Mouse (Mus musculus) mammary gland, adult 2 months (tissue): ENCODE measurements around the gene Abt1. TPM values are rescaled to one million over a fixed set of nuclear protein-coding genes. Genes with fewer than 3 reads are reported as not detected.

Source experiments
- polyA plus RNA-seq: library from polyadenylated mRNA; depleted of rRNA; stranded (reverse); fragments of >200 nt; gene quantifications from 2 replicates; pipeline ENCODE4 v1.2.3, GENCODE M21; 2012; ENCODE audit warnings: low replicate concordance; rRNA removed

Gene Abt1
- 1.8 and 2.7 TPM in 2 replicates for polyA plus RNA-seq

DNA sequence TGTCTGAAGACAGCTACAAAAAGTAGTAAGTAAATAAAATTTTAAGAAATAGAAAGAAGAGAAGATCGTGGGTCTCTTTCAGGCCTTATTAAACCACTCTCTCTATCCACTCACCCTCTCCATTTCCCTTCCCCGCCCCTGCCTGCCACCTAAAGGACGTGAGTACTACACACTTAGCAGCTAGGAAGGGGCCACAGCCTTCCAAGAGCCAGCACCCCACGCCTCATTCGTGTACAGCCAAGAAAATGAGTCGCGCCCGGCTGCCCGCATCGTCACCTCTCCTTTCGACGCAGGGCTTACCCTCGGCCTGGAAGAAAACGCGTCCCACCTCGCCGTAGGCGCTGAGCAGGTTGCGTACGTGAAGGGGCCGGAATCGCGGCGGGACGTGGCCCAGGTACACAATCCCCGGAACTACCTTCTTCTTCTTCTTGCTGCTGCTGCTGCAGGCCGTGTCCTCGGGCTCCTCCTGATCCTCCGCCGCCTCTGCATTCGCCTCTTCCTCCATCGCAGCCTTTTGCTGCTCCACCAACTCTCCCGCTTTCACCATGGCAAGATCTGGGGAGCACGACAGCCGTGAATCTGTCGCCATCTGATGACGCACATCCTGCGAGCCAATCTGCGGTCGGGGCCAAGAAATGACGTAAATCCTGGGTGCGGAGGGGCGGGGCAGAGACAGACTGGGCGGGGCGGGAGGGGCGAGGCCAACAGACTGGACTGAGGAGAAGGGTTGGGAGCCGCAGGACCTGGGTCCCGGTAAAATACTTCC lies at the start of gene Abt1:
Gene Abt1 (minus strand): TSS at position 581 of the 766 bp plus-strand sequence.

DNA sequence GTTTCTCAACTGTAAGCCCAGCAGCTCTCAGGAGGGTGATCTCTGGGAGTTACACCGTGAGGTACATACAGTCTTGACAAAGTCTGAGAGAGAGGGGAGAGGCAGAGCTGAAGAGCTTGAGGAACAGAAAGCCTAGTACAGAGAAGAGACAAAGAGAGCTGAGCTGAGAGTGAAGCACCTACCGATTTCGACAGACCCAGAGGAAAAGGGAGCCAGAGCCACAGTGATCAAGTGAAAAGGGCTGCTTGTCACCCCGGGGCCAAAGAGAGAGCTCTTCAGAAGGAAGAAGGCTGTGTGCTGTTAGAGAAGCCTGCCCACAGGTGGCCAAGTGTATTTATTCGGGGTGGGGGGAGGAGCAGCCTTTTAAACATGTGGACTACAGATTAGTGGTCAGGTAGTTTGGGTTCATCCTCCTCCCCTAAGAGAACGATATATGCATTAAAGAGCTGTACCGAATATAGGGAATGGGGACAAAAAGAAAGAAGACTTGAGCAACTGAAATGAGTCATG lies 42.0 kb upstream of the Abt1 start, which contains the start of gene Btn1a1:
Gene Btn1a1 (minus strand): TSS at position 302 of the 510 bp plus-strand sequence.

DNA sequence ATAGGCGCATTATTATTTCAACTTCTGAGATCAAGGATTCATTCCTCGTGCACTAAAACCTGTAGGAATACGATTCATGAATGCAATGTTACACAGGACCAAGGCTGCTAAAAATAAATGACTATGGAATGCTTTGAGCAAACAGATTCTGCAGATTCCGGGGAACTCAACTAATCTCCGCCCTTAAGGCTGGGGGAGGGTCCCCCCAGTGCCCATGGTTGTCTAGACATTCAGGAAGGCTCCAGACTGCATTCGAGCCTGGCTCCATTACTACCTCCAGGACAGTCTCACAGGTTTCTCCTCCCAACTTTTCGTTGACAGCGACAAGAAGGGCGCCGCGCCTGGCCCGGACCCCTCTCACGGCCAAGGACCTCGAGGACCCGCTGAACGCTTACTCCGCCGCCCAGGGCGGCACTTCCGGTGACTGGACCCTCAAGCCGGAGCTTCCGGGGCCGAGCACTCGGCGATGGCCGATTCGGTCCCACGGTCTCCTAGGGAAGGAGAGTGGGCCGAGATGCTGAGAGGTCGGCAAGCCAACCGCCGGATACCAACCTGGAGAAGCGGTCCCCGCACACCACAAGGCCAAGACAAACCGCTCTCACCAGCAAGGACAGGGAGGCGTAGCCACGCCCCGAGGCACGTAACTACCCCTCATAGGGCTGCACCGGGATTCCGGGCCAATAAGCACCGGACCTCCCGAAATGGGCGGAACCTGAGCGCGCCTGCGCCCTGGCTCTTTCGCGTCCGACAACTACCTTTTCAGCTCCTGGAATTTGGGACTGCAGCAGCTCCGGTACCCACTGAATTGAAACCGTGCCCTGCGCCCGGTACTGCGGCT lies 54.9 kb downstream of the Abt1 start, which contains the start of gene Zfp322a:
Gene Zfp322a (minus strand): TSS at position 626 of the 838 bp plus-strand sequence.

Other genes with a start within 250 kb of the Abt1 start
- not detected in 2 replicates for gene Vmn1r220, start 235.9 kb downstream of the Abt1 start, polyA plus RNA-seq
- not detected in 2 replicates for gene Vmn1r221, start 209.7 kb downstream of the Abt1 start, polyA plus RNA-seq
- not detected in 2 replicates for gene Vmn1r222, start 187.9 kb downstream of the Abt1 start, polyA plus RNA-seq
- gene Vmn1r223, start 176.7 kb downstream of the Abt1 start, polyA plus RNA-seq = not detected in 2 replicates
- gene Zfp322a, start 54.7 kb downstream of the Abt1 start, polyA plus RNA-seq = 0.82 and 2.2 TPM in 2 replicates
- gene Btn1a1, start 42.0 kb upstream of the Abt1 start, polyA plus RNA-seq = 7.6 and 14.7 TPM in 2 replicates
- 0.22 TPM in 1 of 2 replicates, not detected in the other for gene Btn2a2, start 65.0 kb upstream of the Abt1 start, polyA plus RNA-seq
- 38.0 and 58.7 TPM in 2 replicates for gene Hist1h4h, start 107.2 kb upstream of the Abt1 start, polyA plus RNA-seq
- 11.2 and 126 TPM in 2 replicates for gene Hist1h2af, start 110.0 kb upstream of the Abt1 start, polyA plus RNA-seq
- gene Hist1h3g, start 111.6 kb upstream of the Abt1 start, polyA plus RNA-seq = 5.9 and 13.3 TPM in 2 replicates
- gene Hist1h2bh, start 119.5 kb upstream of the Abt1 start, polyA plus RNA-seq = 0.78 and 1.9 TPM in 2 replicates
- gene Hist1h3f, start 120.2 kb upstream of the Abt1 start, polyA plus RNA-seq = 1.0 and 5.4 TPM in 2 replicates
- gene Hist1h4f, start 127.8 kb upstream of the Abt1 start, polyA plus RNA-seq = 2.2 and 6.6 TPM in 2 replicates
- 0.13 and 0.16 TPM in 2 replicates for gene Hist1h1d, start 129.4 kb upstream of the Abt1 start, polyA plus RNA-seq
- 6.4 and 27.3 TPM in 2 replicates for gene Hist1h3e, start 138.5 kb upstream of the Abt1 start, polyA plus RNA-seq
- gene Hist1h2ae, start 147.4 kb upstream of the Abt1 start, polyA plus RNA-seq = 1.2 and 9.3 TPM in 2 replicates
- 13.0 and 31.0 TPM in 2 replicates for gene Hist1h2bg, start 147.5 kb upstream of the Abt1 start, polyA plus RNA-seq
- 4.0 and 7.4 TPM in 2 replicates for gene Hist1h2bf, start 150.3 kb upstream of the Abt1 start, polyA plus RNA-seq
- 0.65 and 4.8 TPM in 2 replicates for gene Hist1h2ad, start 150.5 kb upstream of the Abt1 start, polyA plus RNA-seq
- 4.1 and 8.7 TPM in 2 replicates for gene Hist1h3d, start 151.9 kb upstream of the Abt1 start, polyA plus RNA-seq
- 5.3 and 12.9 TPM in 2 replicates for gene Hist1h4d, start 157.7 kb upstream of the Abt1 start, polyA plus RNA-seq
- 3.1 and 3.9 TPM in 2 replicates for gene Hist1h2be, start 197.3 kb upstream of the Abt1 start, polyA plus RNA-seq
- gene Hist1h1e, start 198.7 kb upstream of the Abt1 start, polyA plus RNA-seq = 1.8 and 2.0 TPM in 2 replicates